Mouse (Mus musculus): ENCODE measurements around the gene Pecam1. TPM values are rescaled to one million over a fixed set of nuclear protein-coding genes. Genes with fewer than 3 reads are reported as not detected.
"Not testable (repeated sequence)": the region's sequence is repeated elsewhere in the genome, so short reads cannot be mapped to it uniquely, and the experiment has no call there.

The Pecam1 gene
- polyA plus RNA-seq, 1 experiment: 10.7 TPM

DNA sequence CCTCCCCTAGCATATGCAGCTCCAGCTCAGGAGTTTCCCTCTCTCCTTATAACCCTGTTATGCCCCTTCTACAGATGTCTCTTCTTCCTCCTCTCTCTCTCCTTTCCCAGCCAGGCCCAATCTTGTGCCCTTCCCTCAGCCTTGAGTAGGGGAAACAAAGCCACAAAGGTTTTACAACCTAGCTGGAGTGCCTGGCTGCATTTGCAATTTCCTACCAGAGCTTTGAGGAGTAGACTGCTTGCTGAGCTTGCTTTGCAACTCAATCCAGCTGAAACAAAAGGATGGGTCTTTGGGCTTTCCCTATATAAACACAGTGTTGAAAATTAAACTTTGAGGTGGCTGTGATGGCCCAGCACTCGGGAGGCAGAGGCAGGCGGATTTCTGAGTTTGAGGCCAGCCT is 117.0 kb downstream of the Pecam1 start:
- TF ChIP-seq POLR2A (IDR thresholded peaks at IDR 0.05; ENCODE audit: low read depth, low read length): no peak
- no peak for TF ChIP-seq CTCF (IDR thresholded peaks at IDR 0.05; ENCODE audit: extremely low read depth, insufficient read length, insufficient replicate concordance, low read depth, low read length)
- Histone ChIP-seq H3K4me1 (ENCODE audit: control insufficient read depth, insufficient read depth, insufficient read length, low read length) (peaks cover 4% of the 10 kb centered on the region), H3K27ac (ENCODE audit: insufficient read depth, low read depth, low read length) (no peak overlapping the region), H3K36me3 (ENCODE audit: control insufficient read depth, insufficient read depth, low read length) (no peaks in the 10 kb centered on the region), H3K4me3 (ENCODE audit: low read depth, low read length) (no peak overlapping the region), H3K27me3 (ENCODE audit: control insufficient read depth, insufficient read depth, low read length) (no peaks in the 10 kb centered on the region)
- WGBS: 98% methylated on average over 2 of the region's 2 CpGs

- no peaks in the 10 kb centered on the region for H3K27me3 ChIP-seq (ENCODE audit: control insufficient read depth, insufficient read depth, low read length)
- no peaks in the 10 kb centered on the region for H3K4me1 ChIP-seq (ENCODE audit: control insufficient read depth, insufficient read depth, insufficient read length, low read length)
- H3K4me3 ChIP-seq (ENCODE audit: low read depth, low read length): no peak overlapping the region
- no peak overlapping the region for H3K27ac ChIP-seq (ENCODE audit: insufficient read depth, low read depth, low read length)
- H3K36me3 ChIP-seq (ENCODE audit: control insufficient read depth, insufficient read depth, low read length): no peaks in the 10 kb centered on the region
- TF ChIP-seq CTCF (IDR thresholded peaks at IDR 0.05; ENCODE audit: extremely low read depth, insufficient read length, insufficient replicate concordance, low read depth, low read length): peak; percentile 69; the same call in 1 of the 2 replicates
- no peak for TF ChIP-seq POLR2A (IDR thresholded peaks at IDR 0.05; ENCODE audit: low read depth, low read length)
- 21% methylated on average over 6 of the region's 6 CpGs for WGBS
Measured at GRCm38 (mm10) chr11:106627692-106628091, 122.7 kb downstream of the Pecam1 start.

- Histone ChIP-seq H3K36me3 (ENCODE audit: control insufficient read depth, insufficient read depth, low read length) (no peaks in the 10 kb centered on the region), H3K27ac (ENCODE audit: insufficient read depth, low read depth, low read length) (no peak overlapping the region), H3K4me3 (ENCODE audit: low read depth, low read length) (no peak overlapping the region), H3K4me1 (ENCODE audit: control insufficient read depth, insufficient read depth, insufficient read length, low read length) (no peaks in the 10 kb centered on the region), H3K27me3 (ENCODE audit: control insufficient read depth, insufficient read depth, low read length) (no peaks in the 10 kb centered on the region)
- 45% methylated on average over 3 of the region's 3 CpGs for WGBS
- no peak for TF ChIP-seq CTCF (IDR thresholded peaks at IDR 0.05; ENCODE audit: extremely low read depth, insufficient read length, insufficient replicate concordance, low read depth, low read length)
- TF ChIP-seq POLR2A (IDR thresholded peaks at IDR 0.05; ENCODE audit: low read depth, low read length): no peak
Measured at GRCm38 (mm10) chr11:106625577-106625976, 124.9 kb downstream of the Pecam1 start.

DNA sequence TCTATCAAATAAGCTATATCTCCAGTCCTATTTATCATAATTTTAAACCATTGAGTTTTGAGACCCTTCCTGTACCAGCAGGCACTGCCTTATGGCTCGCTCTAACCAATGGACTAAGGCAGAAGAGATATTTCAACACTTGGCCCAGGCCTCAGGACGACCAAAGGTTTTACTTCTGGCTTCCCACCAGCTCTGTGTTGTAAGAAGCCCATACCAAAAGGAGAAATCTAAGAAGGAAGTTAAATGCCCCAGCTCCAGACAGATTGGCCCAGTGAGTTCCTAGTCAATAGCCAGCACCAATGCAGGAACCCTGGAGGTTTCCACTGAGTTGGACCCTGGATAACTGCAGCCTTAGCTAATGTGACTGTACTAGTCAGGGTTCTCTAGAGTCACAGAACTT is 126.8 kb downstream of the Pecam1 start:
- Histone ChIP-seq H3K36me3 (ENCODE audit: control insufficient read depth, insufficient read depth, low read length) (no peaks in the 10 kb centered on the region), H3K4me1 (ENCODE audit: control insufficient read depth, insufficient read depth, insufficient read length, low read length) (no peaks in the 10 kb centered on the region), H3K27me3 (ENCODE audit: control insufficient read depth, insufficient read depth, low read length) (no peaks in the 10 kb centered on the region), H3K27ac (ENCODE audit: insufficient read depth, low read depth, low read length) (no peak overlapping the region), H3K4me3 (ENCODE audit: low read depth, low read length) (no peak overlapping the region)
- WGBS: 57% methylated on average over 2 of the region's 2 CpGs
- TF ChIP-seq POLR2A (IDR thresholded peaks at IDR 0.05; ENCODE audit: low read depth, low read length) (no peak), CTCF (IDR thresholded peaks at IDR 0.05; ENCODE audit: extremely low read depth, insufficient read length, insufficient replicate concordance, low read depth, low read length) (no peak)

DNA sequence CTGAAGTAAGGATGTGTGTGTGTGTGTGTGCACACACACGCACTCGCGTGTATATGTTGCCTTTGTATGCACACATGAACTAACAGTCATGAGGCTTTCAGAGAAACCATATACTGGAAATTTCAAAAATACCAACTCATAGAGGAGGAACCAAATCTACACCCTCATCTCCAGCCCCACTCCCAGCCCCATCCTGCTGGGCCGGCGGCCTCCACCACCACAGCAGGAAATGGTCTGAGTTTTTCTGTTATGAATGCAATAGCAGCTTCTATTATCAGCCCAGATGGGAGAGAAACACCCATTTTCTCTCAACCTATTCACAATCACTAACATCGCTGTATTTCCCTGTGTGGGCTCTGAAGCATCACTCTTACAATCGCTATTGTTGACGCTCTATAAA is 128.4 kb downstream of the Pecam1 start:
- Histone ChIP-seq H3K4me1 (ENCODE audit: control insufficient read depth, insufficient read depth, insufficient read length, low read length) (no peaks in the 10 kb centered on the region), H3K27me3 (ENCODE audit: control insufficient read depth, insufficient read depth, low read length) (no peaks in the 10 kb centered on the region), H3K27ac (ENCODE audit: insufficient read depth, low read depth, low read length) (no peak overlapping the region), H3K36me3 (ENCODE audit: control insufficient read depth, insufficient read depth, low read length) (no peaks in the 10 kb centered on the region), H3K4me3 (ENCODE audit: low read depth, low read length) (no peak overlapping the region)
- no peak for TF ChIP-seq POLR2A (IDR thresholded peaks at IDR 0.05; ENCODE audit: low read depth, low read length)
- no peak for TF ChIP-seq CTCF (IDR thresholded peaks at IDR 0.05; ENCODE audit: extremely low read depth, insufficient read length, insufficient replicate concordance, low read depth, low read length)
- WGBS: 79% methylated on average over 8 of the region's 8 CpGs

DNA sequence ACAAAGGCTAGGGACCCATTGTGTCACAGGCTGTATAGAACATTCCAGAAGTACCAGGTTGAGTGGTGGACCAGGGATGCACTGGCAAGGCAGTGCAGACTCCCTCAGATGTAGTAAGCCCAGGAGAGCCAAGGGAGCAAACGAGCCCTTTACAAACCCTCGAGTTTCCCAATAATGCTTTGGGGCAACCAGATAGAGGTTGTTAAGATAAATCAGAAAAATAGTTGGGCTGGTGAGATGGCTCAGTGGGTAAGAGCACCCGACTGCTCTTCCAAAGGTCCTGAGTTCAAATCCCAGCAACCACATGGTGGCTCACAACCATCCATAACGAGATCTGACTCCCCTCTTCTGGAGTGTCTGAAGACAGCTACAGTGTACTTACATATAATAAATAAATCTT is 131.7 kb downstream of the Pecam1 start:
- H3K4me1 ChIP-seq (ENCODE audit: control insufficient read depth, insufficient read depth, insufficient read length, low read length); H3K4me3 ChIP-seq (ENCODE audit: low read depth, low read length); H3K27me3 ChIP-seq (ENCODE audit: control insufficient read depth, insufficient read depth, low read length); H3K36me3 ChIP-seq (ENCODE audit: control insufficient read depth, insufficient read depth, low read length); H3K27ac ChIP-seq (ENCODE audit: insufficient read depth, low read depth, low read length): not testable (repeated sequence)
- WGBS: 83% methylated on average over 4 of the region's 4 CpGs

DNA sequence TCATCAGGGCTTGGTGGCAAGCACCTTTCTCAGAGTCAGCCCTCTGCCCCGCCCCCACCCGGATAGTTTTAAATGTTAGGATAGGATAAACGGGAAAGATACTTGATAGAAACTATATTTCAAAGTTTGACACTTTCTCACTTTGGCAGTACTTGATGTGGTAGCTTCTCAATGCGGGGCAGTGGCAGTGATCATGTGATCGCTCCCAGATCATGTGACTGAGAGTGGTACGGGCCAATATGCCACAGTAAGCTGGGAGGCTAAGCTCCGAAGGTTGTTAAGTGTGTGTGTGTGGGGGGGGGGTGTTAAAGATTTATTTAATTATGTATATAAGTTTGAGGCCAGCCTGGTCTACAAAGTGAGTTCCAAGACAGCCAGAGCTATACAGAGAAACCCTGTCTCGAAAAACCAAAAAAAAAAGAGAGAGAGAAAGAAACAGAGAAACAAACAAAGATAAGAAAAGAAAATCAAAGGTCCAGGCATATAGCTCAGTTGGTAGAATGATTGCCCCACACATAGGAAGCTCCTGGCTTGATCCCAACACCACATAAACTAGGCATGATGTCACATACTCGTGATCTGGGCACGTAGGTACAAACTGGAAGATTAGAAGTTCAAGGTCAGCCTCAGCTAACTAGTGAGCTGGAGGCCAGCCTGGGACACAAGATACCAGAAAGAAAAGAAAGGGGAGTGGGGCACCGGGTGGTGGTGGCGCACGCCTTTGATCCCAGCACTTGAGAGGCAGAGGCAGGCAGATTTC is 132.4 kb downstream of the Pecam1 start:
- no peaks in the 10 kb centered on the region for H3K27me3 ChIP-seq (ENCODE audit: control insufficient read depth, insufficient read depth, low read length)
- WGBS: 55% methylated on average over 13 of the region's 13 CpGs
- H3K4me1 ChIP-seq (ENCODE audit: control insufficient read depth, insufficient read depth, insufficient read length, low read length): peaks cover 5% of the 10 kb centered on the region
- TF ChIP-seq POLR2A (IDR thresholded peaks at IDR 0.05; ENCODE audit: low read depth, low read length) (no peak), CTCF (IDR thresholded peaks at IDR 0.05; ENCODE audit: extremely low read depth, insufficient read length, insufficient replicate concordance, low read depth, low read length) (no peak)
- no peaks in the 10 kb centered on the region for H3K36me3 ChIP-seq (ENCODE audit: control insufficient read depth, insufficient read depth, low read length)
- H3K4me3 ChIP-seq (ENCODE audit: low read depth, low read length): no peak overlapping the region
- no peak overlapping the region for H3K27ac ChIP-seq (ENCODE audit: insufficient read depth, low read depth, low read length)

Measured in small intestine, adult 2 months (tissue).